ENCODE assay signal across 8 mouse cellular contexts in genomic region chr1:172220414-172220813, GRCm38 (mm10). TPM values are rescaled to one million over a fixed set of nuclear protein-coding genes. Genes with fewer than 3 reads are reported as not detected.
DNase-seq lines count a peak whose midpoint lies in the region; ATAC-seq lines count a peak whose summit lies in the region.

No protein-coding gene starts in this region.

- H3K27ac ChIP-seq in neural tube, embryonic 13.5 days (replicated peaks): peak overlapping the region; percentile 76
- peak overlapping the region; percentile 73 for H3K27ac ChIP-seq in forebrain, embryonic 14.5 days (ENCODE audit: low read depth, low read length)
- peak overlapping the region; percentile 74 for H3K27ac ChIP-seq in stomach, embryonic 14.5 days (ENCODE audit: low read length)

- no peak overlapping the region for H3K4me3 ChIP-seq in neural tube, embryonic 13.5 days
- H3K4me3 ChIP-seq in forebrain, embryonic 14.5 days (ENCODE audit: low read depth, low read length): no peak overlapping the region
- H3K4me3 ChIP-seq in stomach, embryonic 14.5 days (ENCODE audit: low read depth, low read length): no peak overlapping the region

- no peaks in the 10 kb centered on the region for H3K9me3 ChIP-seq in neural tube, embryonic 13.5 days
- H3K9me3 ChIP-seq in forebrain, embryonic 14.5 days (replicated peaks; ENCODE audit: control insufficient read depth, low read length): no peaks in the 10 kb centered on the region
- no peaks in the 10 kb centered on the region for H3K9me3 ChIP-seq in stomach, embryonic 14.5 days (ENCODE audit: control insufficient read depth, low read depth, low read length)

- peak; percentile 66 for ATAC-seq in neural tube, embryonic 13.5 days (ENCODE audit: low read depth)
- peak; percentile 69 for ATAC-seq in forebrain, embryonic 14.5 days
- ATAC-seq in stomach, embryonic 14.5 days (ENCODE audit: insufficient number of reproducible peaks, insufficient read depth, low FRiP score, low read depth): peak; percentile 53; the same call in 1 of the 2 replicates
- ATAC-seq in cerebellum, adult (ENCODE audit: insufficient number of reproducible peaks, low FRiP score, low TSS enrichment): no peak

- WGBS in neural tube, embryonic 13.5 days: 40% methylated on average over 10 of the region's 10 CpGs
- 20% methylated on average over 10 of the region's 10 CpGs for WGBS in forebrain, embryonic 14.5 days
- WGBS in stomach, embryonic 14.5 days: 38% methylated on average over 10 of the region's 10 CpGs

- H3K4me1 ChIP-seq in neural tube, embryonic 13.5 days (replicated peaks): peaks cover 60% of the 10 kb centered on the region
- H3K4me1 ChIP-seq in forebrain, embryonic 14.5 days (ENCODE audit: control insufficient read depth, insufficient read depth, low read length): peaks cover 43% of the 10 kb centered on the region
- peaks cover 34% of the 10 kb centered on the region for H3K4me1 ChIP-seq in stomach, embryonic 14.5 days (ENCODE audit: control insufficient read depth, insufficient read depth, low read length)

- no peaks in the 10 kb centered on the region for H3K36me3 ChIP-seq in neural tube, embryonic 13.5 days
- H3K36me3 ChIP-seq in forebrain, embryonic 14.5 days (ENCODE audit: control insufficient read depth, insufficient read depth, low read length): no peaks in the 10 kb centered on the region
- H3K36me3 ChIP-seq in stomach, embryonic 14.5 days (ENCODE audit: control insufficient read depth, insufficient read depth, low read length): no peaks in the 10 kb centered on the region

- intact Hi-C loops in heart, postnatal 14 days (cut with DNase I): no loop called here

- DNase-seq in neural tube, embryonic 10.5 days (ENCODE audit: extremely low spot score, low spot score): no peak
- DNase-seq in forebrain, embryonic 14.5 days (ENCODE audit: low spot score): peak; percentile 92
- DNase-seq in heart, postnatal 14 days: peak; percentile 73 to 84
- peak; percentile 77 to 89 for DNase-seq in kidney, postnatal 36 days
- no peak for DNase-seq in spleen, postnatal 14 days (ENCODE audit: low spot score in 2 of 2)

- no peak overlapping the region for H3K4me2 ChIP-seq in neural tube, embryonic 13.5 days
- H3K4me2 ChIP-seq in forebrain, embryonic 14.5 days (ENCODE audit: low read length): no peak overlapping the region
- no peak overlapping the region for H3K4me2 ChIP-seq in stomach, embryonic 14.5 days (replicated peaks; ENCODE audit: low read depth, low read length)

- no peak overlapping the region for H3K9ac ChIP-seq in neural tube, embryonic 13.5 days
- peak overlapping the region; percentile 14; the same call in 1 of the 2 replicates for H3K9ac ChIP-seq in forebrain, embryonic 14.5 days (ENCODE audit: low read length)
- H3K9ac ChIP-seq in stomach, embryonic 14.5 days (replicated peaks; ENCODE audit: low read depth, low read length): no peak overlapping the region

- H3K27me3 ChIP-seq in neural tube, embryonic 13.5 days: no peaks in the 10 kb centered on the region
- H3K27me3 ChIP-seq in forebrain, embryonic 14.5 days (replicated peaks; ENCODE audit: control insufficient read depth, insufficient read depth, low read length): no peaks in the 10 kb centered on the region
- H3K27me3 ChIP-seq in stomach, embryonic 14.5 days (ENCODE audit: control insufficient read depth, insufficient read depth, low read length): no peaks in the 10 kb centered on the region

RNA-seq across cellular contexts. Expression of gene Casq1, which starts 0.7 kb away (rescaled TPM):
- 2.3 and 2.6 TPM in 2 replicates for polyA plus RNA-seq in neural tube, embryonic 13.5 days (2015; fragmentation: Nextera tagmentation; extraction: Ambion mirVana)
- polyA plus RNA-seq in forebrain, embryonic 14.5 days (2014; fragmentation: Nextera tagmentation; extraction: Ambion mirVana): 3.8 and 4.0 TPM in 2 replicates
- 10 to 100 TPM; 10.1 to 12.9 TPM for total RNA-seq in heart, postnatal 14 days (2021)
- 13.6 and 13.8 TPM in 2 replicates for polyA plus RNA-seq in stomach, embryonic 14.5 days (2014; fragmentation: Nextera tagmentation; extraction: Ambion mirVana)

RNA-seq across cellular contexts. Expression of gene Pea15a, which starts 13.8 kb away (rescaled TPM):
- polyA plus RNA-seq in neural tube, embryonic 13.5 days (2015; fragmentation: Nextera tagmentation; extraction: Ambion mirVana): 355 and 388 TPM in 2 replicates
- 433 and 436 TPM in 2 replicates for polyA plus RNA-seq in forebrain, embryonic 14.5 days (2014; fragmentation: Nextera tagmentation; extraction: Ambion mirVana)
- 10 to 100 TPM; 71.1 to 77.7 TPM for total RNA-seq in heart, postnatal 14 days (2021)
- polyA plus RNA-seq in stomach, embryonic 14.5 days (2014; fragmentation: Nextera tagmentation; extraction: Ambion mirVana): 93.6 and 99.4 TPM in 2 replicates

RNA-seq across cellular contexts. Expression of gene Atp1a4, which starts 37.8 kb away (rescaled TPM):
- polyA plus RNA-seq in neural tube, embryonic 13.5 days (2015; fragmentation: Nextera tagmentation; extraction: Ambion mirVana): not detected in 2 replicates
- 0.08 and 0.12 TPM in 2 replicates for polyA plus RNA-seq in forebrain, embryonic 14.5 days (2014; fragmentation: Nextera tagmentation; extraction: Ambion mirVana)
- total RNA-seq in heart, postnatal 14 days (2021): not detected
- polyA plus RNA-seq in stomach, embryonic 14.5 days (2014; fragmentation: Nextera tagmentation; extraction: Ambion mirVana): not detected in 2 replicates

RNA-seq across cellular contexts. Expression of gene Igsf8, which starts 41.0 kb away (rescaled TPM):
- polyA plus RNA-seq in neural tube, embryonic 13.5 days (2015; fragmentation: Nextera tagmentation; extraction: Ambion mirVana): 116 and 126 TPM in 2 replicates
- 132 and 147 TPM in 2 replicates for polyA plus RNA-seq in forebrain, embryonic 14.5 days (2014; fragmentation: Nextera tagmentation; extraction: Ambion mirVana)
- 10 to 100 TPM; 13.8 to 16.3 TPM for total RNA-seq in heart, postnatal 14 days (2021)
- 36.3 and 38.4 TPM in 2 replicates for polyA plus RNA-seq in stomach, embryonic 14.5 days (2014; fragmentation: Nextera tagmentation; extraction: Ambion mirVana)

Comparison
In these comparisons a context has a peak if more than half of its experiments do, and no peak if none do; other contexts are left out.
1. DNase-seq: peak in forebrain, embryonic 14.5 days (single experiment), heart, postnatal 14 days (2 of 2) and kidney, postnatal 36 days (2 of 2); none in neural tube, embryonic 10.5 days (single experiment) and spleen, postnatal 14 days (0 of 2).
2. Peak in every context shown above with its lines, with median percentiles within 50 percentile points of each other: H3K27ac ChIP-seq.